Mouse (Mus musculus): ENCODE data around the gene Gpr19.

Gpr19 gene

DNA sequence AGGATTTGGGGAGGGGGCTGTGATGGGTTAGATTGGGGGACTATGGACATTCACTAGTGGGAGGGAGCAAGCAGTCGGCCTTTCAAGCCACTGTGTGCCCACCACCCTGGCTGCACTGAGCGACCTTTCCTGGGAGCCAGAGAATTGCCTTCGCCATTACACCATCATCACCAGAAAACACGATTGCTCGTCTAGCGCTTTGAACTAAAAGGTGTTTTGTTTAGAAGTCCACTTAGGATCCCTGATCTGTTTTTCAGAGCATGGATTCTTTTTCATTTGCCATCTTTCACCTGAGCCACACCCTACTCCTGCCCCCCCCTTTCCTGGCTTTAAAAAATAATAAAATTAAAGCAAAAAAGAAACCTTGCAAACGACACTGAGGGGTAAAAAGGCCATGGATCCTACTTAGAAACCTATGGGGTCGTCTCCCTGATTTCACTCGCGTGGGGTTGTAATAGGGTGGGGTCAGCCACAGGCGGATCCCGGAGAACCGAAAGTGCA is 29.3 kb upstream of the Gpr19 start:
- ChIA-PET POLR2A (interaction anchor here (0.7 to 6.7 kb wide), 26 partner anchors 8 to 697 kb away, joined by 3 to 165 read pairs (median 7); partner anchors contain the start of genes Cdkn1b (in 4 of the 4) and Gpr19 (in 2 of the 4)), CTCF (no interaction called here)

GRCm38 (mm10) chr6:134926803-134927594 is 28.6 kb upstream of the Gpr19 start:
- ChIA-PET POLR2A (interaction anchor here in 3 of 4 experiments (0.6 to 1.0 kb wide), 4 partner anchors 29 to 749 kb away, joined by 3 to 4 read pairs (median 3); no protein-coding TSS in a partner anchor), CTCF (no interaction called here)

GRCm38 (mm10) chr6:134926338-134926705 is 27.9 kb upstream of the Gpr19 start:
- POLR2A ChIA-PET, result interaction anchor here in 3 of 4 experiments (0.6 to 1.0 kb wide), 3 partner anchors 29 to 62 kb away, joined by 3 to 4 read pairs (median 3); no protein-coding TSS in a partner anchor
- CTCF ChIA-PET, result no interaction called here

DNA sequence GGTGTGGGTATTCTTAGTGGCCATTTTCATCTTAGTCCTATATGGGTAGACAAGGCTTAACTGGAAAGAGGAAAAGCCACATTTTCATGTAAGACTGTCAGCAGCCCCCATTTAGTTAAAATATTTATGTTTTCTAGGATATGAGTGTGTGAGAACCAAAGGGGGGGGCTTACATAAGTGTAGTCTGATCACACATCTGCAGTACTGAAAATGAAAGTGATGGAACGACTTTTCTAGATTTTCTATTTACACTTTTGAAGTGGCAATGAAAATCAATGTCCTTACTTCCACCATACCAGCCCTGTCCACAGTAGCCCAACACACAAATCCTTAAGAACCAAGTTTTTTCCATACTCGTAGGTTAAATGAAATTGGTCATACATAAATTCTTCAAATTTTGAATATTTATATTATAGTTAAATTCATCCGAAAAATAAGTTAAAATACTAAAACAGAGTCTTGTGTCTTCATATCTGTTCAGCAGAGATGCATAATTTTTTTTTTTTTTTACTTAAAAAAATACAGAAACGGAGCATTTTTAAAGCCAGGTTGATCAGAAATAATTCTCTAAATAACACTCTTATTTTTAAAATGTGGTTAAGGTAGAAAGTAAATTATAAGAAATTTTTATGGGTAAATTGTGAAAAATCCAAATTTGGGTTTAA is 27.4 kb upstream of the Gpr19 start:
- ChIA-PET CTCF (no interaction called here), POLR2A (interaction anchor here in 2 of 4 experiments (0.6 to 0.8 kb wide), 3 partner anchors 15 to 590 kb away, joined by 3 to 5 read pairs (median 4); no protein-coding TSS in a partner anchor)

GRCm38 (mm10) chr6:134924262-134924661 is 25.9 kb upstream of the Gpr19 start:
- CTCF ChIA-PET, result no interaction called here
- POLR2A ChIA-PET, result interaction anchor here in 3 of 4 experiments (0.6 to 15.5 kb wide), 4 partner anchors 18 to 130 kb away, joined by 3 to 264 read pairs (median 4); partner anchors contain the start of gene Gpr19 (in 1 of the 3)

DNA sequence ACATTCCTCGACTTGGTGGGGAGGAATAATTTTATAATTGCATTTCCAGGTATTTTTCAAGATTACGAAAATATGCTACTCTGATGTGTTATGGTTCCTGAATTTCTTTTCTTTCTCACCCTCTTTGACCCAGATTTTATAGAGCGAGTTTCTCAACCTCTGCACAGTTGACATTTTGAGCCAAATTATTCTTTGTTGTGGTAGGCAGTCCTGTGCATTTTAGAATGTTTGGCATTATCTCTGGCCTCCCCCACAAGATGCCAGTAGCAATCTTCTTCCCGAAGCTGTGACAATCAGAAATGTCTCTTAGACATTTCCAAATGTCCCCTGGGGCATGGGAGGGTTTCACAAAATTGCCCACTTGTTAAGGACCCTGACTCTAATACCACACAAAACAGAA is 25.3 kb upstream of the Gpr19 start:
- POLR2A ChIA-PET, result interaction anchor here in 3 of 4 experiments (0.6 to 15.5 kb wide), 8 partner anchors 19 to 130 kb away, joined by 3 to 264 read pairs (median 4); partner anchors contain the start of gene Gpr19 (in 2 of the 3)
- CTCF ChIA-PET, result interaction anchor here in 3 of 4 experiments (0.6 to 1.1 kb wide), 3 partner anchors 23 to 66 kb away, joined by 3 to 7 read pairs (median 3); no protein-coding TSS in a partner anchor

DNA sequence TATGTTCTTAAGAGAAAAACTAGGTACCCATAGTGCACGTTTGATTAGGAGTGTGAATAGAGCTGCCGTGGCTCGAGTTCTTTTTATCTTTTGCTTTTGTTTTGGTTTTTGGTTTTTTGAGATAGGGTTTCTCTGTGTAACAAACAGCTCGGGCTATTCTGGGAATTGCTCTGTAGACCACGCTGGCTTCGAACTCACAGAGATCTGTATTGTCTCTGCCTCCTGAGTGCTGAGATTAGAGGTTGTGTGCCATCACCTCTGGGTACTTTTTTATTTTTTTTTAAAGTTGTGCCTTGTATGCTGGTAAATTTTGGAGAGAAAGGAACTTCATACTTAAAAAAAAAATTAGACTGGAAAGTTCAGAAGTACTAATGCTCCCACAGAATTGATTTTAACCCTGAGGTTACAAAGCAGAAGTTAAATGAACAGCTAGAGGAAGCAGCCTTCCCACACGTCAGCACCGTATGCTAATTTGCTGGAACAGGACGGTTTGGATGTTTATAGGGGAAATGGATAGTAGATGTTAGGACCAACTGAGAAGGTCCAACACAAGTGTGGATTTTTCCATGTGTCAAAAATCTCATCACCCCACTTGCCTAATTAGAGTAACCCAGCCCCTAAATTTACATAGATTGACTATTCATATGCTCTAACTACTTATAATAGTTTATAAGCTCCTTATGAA is 24.3 kb upstream of the Gpr19 start:
- ChIA-PET CTCF (interaction anchor here in 2 of 4 experiments (0.6 to 1.1 kb wide), 2 partner anchors 46 to 65 kb away, joined by 3 read pairs; no protein-coding TSS in a partner anchor), POLR2A (interaction anchor here in 3 of 4 experiments (0.6 to 15.5 kb wide), 15 partner anchors 8 to 291 kb away, joined by 3 to 264 read pairs (median 5); partner anchors contain the start of genes Gpr19 (in 3 of the 3) and Mansc1 (in 1 of the 3))

DNA sequence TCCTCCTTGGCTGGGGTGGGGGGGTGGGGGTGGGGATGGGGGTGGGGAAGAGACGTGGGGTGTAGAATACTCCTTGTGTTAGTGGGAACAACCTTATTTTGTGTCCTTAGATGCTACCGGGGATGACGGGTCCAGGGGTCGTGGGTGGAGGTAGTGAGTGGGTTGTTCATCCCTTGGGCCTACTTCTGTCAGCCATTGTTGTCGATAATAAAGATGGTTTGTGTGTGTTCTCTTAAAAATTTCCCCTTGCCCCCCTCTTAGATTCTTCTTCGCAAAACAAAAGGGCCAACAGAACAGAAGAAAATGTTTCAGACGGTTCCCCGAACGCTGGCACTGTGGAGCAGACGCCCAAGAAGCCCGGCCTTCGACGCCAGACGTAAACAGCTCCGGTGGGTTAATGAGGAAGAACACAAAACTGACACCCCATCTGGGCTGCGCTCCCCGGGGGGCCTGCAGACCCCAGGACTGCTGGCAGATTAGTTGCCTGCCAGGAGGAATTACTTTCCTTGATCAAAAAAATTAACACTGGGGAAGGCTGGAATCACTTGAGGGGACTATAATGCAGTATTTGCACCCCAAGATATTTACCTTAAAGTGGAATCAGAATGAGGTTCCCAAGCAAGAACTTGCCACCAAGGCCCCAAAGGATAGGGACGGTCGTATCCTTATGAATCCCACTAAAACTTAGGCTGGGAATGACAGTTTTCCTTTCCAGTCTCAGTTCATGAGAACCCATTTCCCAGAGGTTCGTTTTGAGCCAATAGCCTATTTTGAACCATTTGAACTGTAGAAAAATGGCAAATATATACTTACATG is 23.5 kb upstream of the Gpr19 start:
- ChIA-PET CTCF (no interaction called here), POLR2A (interaction anchor here in 3 of 4 experiments (0.5 to 15.5 kb wide), 22 partner anchors 9 to 309 kb away, joined by 3 to 264 read pairs (median 8); partner anchors contain the start of genes Gpr19 (in 3 of the 3) and Mansc1 (in 1 of the 3))

DNA sequence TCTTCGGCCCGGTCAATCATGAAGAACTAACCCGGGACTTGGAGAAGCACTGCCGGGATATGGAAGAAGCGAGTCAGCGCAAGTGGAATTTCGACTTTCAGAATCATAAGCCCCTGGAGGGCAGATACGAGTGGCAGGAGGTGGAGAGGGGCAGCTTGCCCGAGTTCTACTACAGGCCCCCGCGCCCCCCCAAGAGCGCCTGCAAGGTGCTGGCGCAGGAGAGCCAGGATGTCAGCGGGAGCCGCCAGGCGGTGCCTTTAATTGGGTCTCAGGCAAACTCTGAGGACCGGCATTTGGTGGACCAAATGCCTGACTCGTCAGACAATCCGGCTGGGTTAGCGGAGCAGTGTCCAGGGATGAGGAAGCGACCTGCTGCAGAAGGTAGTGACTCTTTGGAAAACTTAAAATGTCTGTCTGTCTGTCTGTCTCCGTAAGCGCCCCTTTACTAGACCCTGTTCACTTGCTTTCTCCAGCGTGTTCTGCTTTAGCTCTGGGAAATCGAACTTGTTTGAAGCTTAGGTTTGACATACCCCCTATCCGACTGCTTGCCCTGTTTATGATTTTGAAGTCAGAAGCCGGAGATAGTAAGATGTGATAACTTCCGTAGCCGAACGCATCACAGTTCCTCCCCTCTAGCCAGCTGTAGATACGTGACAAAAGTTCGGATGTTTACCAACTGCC is 22.8 kb upstream of the Gpr19 start:
- CTCF ChIA-PET, result interaction anchor here in 2 of 4 experiments (0.6 to 1.2 kb wide), 4 partner anchors 8 to 737 kb away, joined by 4 to 9 read pairs (median 6); no protein-coding TSS in a partner anchor

GRCm38 (mm10) chr6:134920190-134921013 is 22.0 kb upstream of the Gpr19 start, which contains the start of gene Cdkn1b:
Gene Cdkn1b, plus strand, starts transcription at chr6:134920401.
- ChIA-PET CTCF (interaction anchor here (0.5 to 1.4 kb wide), 10 partner anchors 8 to 737 kb away, joined by 3 to 9 read pairs (median 4); no protein-coding TSS in a partner anchor), POLR2A (interaction anchor here (0.5 to 15.5 kb wide), 106 partner anchors 8 to 1501 kb away, joined by 3 to 264 read pairs (median 4); partner anchors contain the start of genes Gpr19 (in 3 of the 4), Apold1 (in 1 of the 4), Borcs5 (in 1 of the 4) and Dusp16 (in 1 of the 4))

More for the DNA sequence above, 22.8 kb upstream of the Gpr19 start:
- POLR2A ChIA-PET, result interaction anchor here (0.5 to 15.5 kb wide), 61 partner anchors 7 to 1500 kb away, joined by 3 to 264 read pairs (median 5); partner anchors contain the start of genes Gpr19 (in 3 of the 4), Dusp16 (in 1 of the 4) and Mansc1 (in 1 of the 4)

- CTCF ChIA-PET, result interaction anchor here (0.5 to 1.4 kb wide), 8 partner anchors 9 to 126 kb away, joined by 3 to 9 read pairs (median 3); no protein-coding TSS in a partner anchor
- POLR2A ChIA-PET, result interaction anchor here (0.5 to 15.5 kb wide), 91 partner anchors 9 to 463 kb away, joined by 3 to 264 read pairs (median 5); partner anchors contain the start of genes Gpr19 (in 3 of the 4), Apold1 (in 1 of the 4), Borcs5 (in 1 of the 4) and Dusp16 (in 1 of the 4)
Observed at GRCm38 (mm10) chr6:134919511-134920189, 21.3 kb upstream of the Gpr19 start.

GRCm38 (mm10) chr6:134918769-134919168 is 20.4 kb upstream of the Gpr19 start:
- POLR2A ChIA-PET, result interaction anchor here in 3 of 4 experiments (1.5 to 15.5 kb wide), 12 partner anchors 10 to 58 kb away, joined by 8 to 264 read pairs (median 20); partner anchors contain the start of gene Gpr19 (in 2 of the 3)
- CTCF ChIA-PET, result no interaction called here

DNA sequence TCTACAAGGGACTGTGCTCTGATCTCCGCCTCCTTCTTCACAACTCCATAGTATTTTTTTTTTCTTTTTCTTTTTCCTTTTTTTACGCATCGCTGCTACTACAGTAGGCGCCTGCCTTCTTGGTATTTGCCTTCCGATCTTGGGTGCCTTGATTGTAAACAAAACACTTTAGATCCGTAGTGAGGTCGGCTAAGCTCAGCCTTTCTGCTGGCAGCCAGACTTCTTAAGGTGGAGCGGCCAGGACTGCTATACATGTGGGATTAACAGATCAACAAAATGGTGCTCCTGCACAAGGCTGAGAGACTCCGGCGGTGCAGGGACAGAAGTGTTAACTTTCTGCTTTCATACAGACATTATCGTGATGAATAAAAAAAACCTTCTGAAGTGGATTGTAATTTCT is 18.7 kb upstream of the Gpr19 start:
- POLR2A ChIA-PET, result interaction anchor here in 3 of 4 experiments (0.5 to 15.5 kb wide), 15 partner anchors 13 to 86 kb away, joined by 3 to 264 read pairs (median 3); partner anchors contain the start of gene Gpr19 (in 3 of the 3)
- CTCF ChIA-PET, result interaction anchor here in 2 of 4 experiments (0.8 to 1.1 kb wide), 2 partner anchors 30 kb away, joined by 3 read pairs; no protein-coding TSS in a partner anchor

DNA sequence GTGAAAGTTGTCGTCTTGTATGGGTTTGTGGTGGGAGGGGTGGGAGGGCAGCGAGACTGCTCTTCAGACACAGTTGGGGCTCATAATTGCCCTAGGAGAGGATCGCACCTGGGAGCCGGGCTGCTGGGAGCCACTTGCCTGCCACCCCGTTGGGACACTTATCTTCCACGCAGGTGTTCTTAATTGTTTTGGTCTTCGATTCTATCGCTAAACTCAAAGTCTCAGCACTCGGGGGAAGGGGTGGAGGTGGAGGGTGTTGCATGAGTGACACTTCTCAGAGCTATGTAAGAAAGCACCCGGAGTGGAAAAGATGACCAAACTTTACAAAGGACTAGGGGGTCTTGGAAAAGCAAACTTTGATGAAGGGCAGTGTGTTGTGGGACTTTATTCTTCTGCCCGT is 18.3 kb upstream of the Gpr19 start:
- ChIA-PET CTCF (interaction anchor here in 1 of 4 experiments (0.8 kb wide), 1 partner anchor 29 kb away, joined by 3 read pairs; no protein-coding TSS in a partner anchor), POLR2A (interaction anchor here in 3 of 4 experiments (0.5 to 15.5 kb wide), 14 partner anchors 13 to 86 kb away, joined by 3 to 264 read pairs (median 4); partner anchors contain the start of gene Gpr19 (in 3 of the 3))
